Mouse (Mus musculus) ES-Bruce4 (cell line): ENCODE results near the gene Ctnnb1. TPM values are rescaled to one million over a fixed set of nuclear protein-coding genes. Genes with fewer than 3 reads are reported as not detected.

Source experiments
- H3K27ac ChIP-seq: 2 replicates; pipeline ENCODE4 v1.5.1; 2012; ENCODE audit warnings: low read length, inconsistent platforms; ENCODE audit not compliant: insufficient read depth
- H3K27me3 ChIP-seq: 2 replicates; pipeline ENCODE4 v1.6.1; 2012; ENCODE audit warnings: mild to moderate bottlenecking, low read length, inconsistent platforms; ENCODE audit not compliant: control insufficient read depth, poor library complexity, insufficient read depth, severe bottlenecking
- H3K36me3 ChIP-seq: 2 replicates; pipeline ENCODE4 v1.6.1; 2012; ENCODE audit warnings: inconsistent platforms, mild to moderate bottlenecking, low read length, moderate library complexity; ENCODE audit not compliant: control insufficient read depth, poor library complexity, insufficient read depth, severe bottlenecking
- H3K4me1 ChIP-seq: one replicate; pipeline ENCODE4 v1.8.1; 2011; ENCODE audit warnings: low read length; ENCODE audit not compliant: control insufficient read depth, insufficient read depth
- H3K4me3 ChIP-seq: 2 replicates; pipeline ENCODE4 v1.5.1; 2011; ENCODE audit warnings: low read depth, mild to moderate bottlenecking, low read length
- H3K9ac ChIP-seq: 2 replicates; pipeline ENCODE4 v1.6.1; 2012; ENCODE audit warnings: low read depth, mild to moderate bottlenecking, inconsistent platforms; ENCODE audit not compliant: poor library complexity, severe bottlenecking
- H3K9me3 ChIP-seq: replicated peaks from 2 replicates; pipeline ENCODE4 v1.6.1; 2012; ENCODE audit warnings: mild to moderate bottlenecking, low read length, inconsistent platforms; ENCODE audit not compliant: control insufficient read depth, poor library complexity, insufficient read depth, severe bottlenecking
- CTCF ChIP-seq: IDR thresholded peaks from one replicate; pipeline ENCODE4 v1.8.1; 2011; ENCODE audit warnings: low read depth, low read length
- EP300 ChIP-seq: IDR thresholded peaks from 2 replicates; pipeline ENCODE4 v1.6.1; 2011; ENCODE audit warnings: low read depth, low read length; ENCODE audit not compliant: insufficient read depth
- POLR2A ChIP-seq: IDR thresholded peaks from one replicate; pipeline ENCODE4 v1.8.1; 2011; ENCODE audit warnings: low read length; ENCODE audit not compliant: insufficient read depth
- polyA plus RNA-seq: library from polyadenylated mRNA; stranded (reverse); fragments of >200 nt; gene quantifications from 2 replicates; pipeline ENCODE4 v1.2.4, GENCODE M21; 2011; ENCODE audit warnings: low read depth; ENCODE audit not compliant: missing spikeins, insufficient read depth, insufficient read length

Gene Ctnnb1
- polyA plus RNA-seq, 1 experiment = 830 TPM

DNA sequence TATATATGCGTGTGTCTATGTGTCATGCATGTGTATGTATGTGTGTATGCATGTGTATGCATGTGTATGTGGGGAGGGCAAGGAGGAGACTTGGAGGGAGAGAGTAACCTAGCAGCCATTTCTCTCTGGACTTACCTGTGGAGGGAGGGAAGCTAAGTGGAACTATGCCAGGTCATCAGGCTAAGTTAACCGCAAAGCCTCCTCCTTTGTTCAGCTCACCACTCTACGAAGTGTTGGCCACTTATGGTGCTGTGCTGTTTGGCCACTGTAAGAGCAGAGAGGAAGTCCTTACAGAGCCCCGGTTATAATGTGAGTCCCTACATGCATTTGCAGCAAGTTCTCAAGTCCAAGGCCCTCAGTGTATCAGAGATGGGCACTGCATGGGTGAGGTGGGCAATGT is 47.8 kb downstream of the Ctnnb1 start:
- Histone ChIP-seq H3K27me3 (no peaks in the 10 kb centered on the region), H3K36me3 (no peaks in the 10 kb centered on the region), H3K9me3 (no peaks in the 10 kb centered on the region), H3K4me3 (no peak overlapping the region), H3K9ac (no peak overlapping the region), H3K27ac (no peak overlapping the region), H3K4me1 (no peaks in the 10 kb centered on the region)
- TF ChIP-seq EP300 = no peak
- no peak for TF ChIP-seq CTCF
- TF ChIP-seq POLR2A = no peak

DNA sequence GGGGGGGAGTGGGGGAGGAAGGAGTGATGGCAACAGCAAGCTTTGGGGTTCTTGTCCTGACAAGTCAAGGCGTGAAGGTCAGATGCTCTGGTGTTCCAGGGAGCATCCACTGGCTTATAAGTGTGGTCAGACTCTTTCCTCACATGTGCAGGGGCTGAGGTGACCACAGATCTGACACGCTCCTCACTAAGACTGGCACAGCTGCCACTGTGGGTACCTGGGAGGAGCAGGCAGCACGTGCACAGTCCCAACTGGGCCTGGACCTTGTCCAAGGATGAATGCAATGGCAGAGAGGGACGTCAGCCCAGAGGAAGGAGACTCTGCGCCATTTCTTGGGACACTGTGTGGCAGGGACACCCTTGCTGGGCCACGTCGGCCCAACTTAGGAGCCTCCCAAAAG is 52.8 kb downstream of the Ctnnb1 start:
- no peaks in the 10 kb centered on the region for H3K36me3 ChIP-seq
- H3K9ac ChIP-seq = no peak overlapping the region
- no peak overlapping the region for H3K4me3 ChIP-seq
- no peaks in the 10 kb centered on the region for H3K27me3 ChIP-seq
- no peaks in the 10 kb centered on the region for H3K9me3 ChIP-seq
- TF ChIP-seq CTCF (no peak), POLR2A (no peak), EP300 (no peak)
- no peak overlapping the region for H3K27ac ChIP-seq
- H3K4me1 ChIP-seq = no peaks in the 10 kb centered on the region

DNA sequence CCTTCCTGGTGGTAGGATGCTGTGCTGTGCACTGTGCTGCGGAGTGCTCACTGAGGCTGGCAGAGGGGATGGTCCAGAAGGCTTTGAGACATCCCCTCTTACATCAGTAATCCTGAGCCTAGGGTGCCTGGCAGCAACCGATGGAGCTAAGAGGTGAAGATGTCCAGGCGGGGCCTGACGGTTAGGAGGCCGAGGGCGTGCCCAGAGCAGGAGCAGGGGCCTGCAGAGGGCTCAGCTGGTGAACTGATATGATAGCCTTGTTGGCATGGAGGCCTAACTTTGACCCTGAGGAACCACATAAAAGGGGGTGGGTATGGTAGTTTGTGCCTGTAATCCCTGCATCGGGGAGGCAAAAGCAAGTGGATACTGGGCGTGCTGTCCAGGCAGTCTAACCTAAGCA is 54.8 kb downstream of the Ctnnb1 start:
- no peaks in the 10 kb centered on the region for H3K36me3 ChIP-seq
- H3K27me3 ChIP-seq = no peaks in the 10 kb centered on the region
- H3K9me3 ChIP-seq = no peaks in the 10 kb centered on the region
- no peak overlapping the region for H3K9ac ChIP-seq
- no peak overlapping the region for H3K27ac ChIP-seq
- H3K4me3 ChIP-seq = no peak overlapping the region
- H3K4me1 ChIP-seq = no peaks in the 10 kb centered on the region
- TF ChIP-seq CTCF (no peak), EP300 (no peak), POLR2A (no peak)

DNA sequence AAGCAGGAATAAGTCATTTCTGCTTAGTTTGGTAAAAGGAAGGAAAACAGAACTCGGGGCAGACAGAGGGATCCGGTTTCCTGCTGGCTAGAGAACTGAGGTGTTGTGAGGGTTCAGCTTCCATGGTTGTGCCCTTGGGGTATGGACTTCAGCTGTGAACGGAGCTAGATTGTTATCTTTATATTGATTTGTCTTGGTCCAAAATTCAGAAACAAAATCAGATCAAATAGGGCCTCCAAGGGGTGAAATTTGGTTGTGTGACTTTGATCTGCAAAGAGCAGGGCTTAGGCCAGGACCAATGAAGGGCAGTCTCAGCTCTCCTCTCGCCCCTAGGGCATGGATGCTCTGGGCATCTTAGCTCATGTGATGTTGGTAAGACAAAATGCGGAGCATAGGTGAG is 55.5 kb downstream of the Ctnnb1 start:
- Histone ChIP-seq H3K4me3 (no peak overlapping the region), H3K27ac (no peak overlapping the region), H3K4me1 (no peaks in the 10 kb centered on the region), H3K27me3 (no peaks in the 10 kb centered on the region), H3K36me3 (no peaks in the 10 kb centered on the region), H3K9ac (no peak overlapping the region), H3K9me3 (no peaks in the 10 kb centered on the region)
- TF ChIP-seq POLR2A (no peak), CTCF (no peak), EP300 (no peak)

DNA sequence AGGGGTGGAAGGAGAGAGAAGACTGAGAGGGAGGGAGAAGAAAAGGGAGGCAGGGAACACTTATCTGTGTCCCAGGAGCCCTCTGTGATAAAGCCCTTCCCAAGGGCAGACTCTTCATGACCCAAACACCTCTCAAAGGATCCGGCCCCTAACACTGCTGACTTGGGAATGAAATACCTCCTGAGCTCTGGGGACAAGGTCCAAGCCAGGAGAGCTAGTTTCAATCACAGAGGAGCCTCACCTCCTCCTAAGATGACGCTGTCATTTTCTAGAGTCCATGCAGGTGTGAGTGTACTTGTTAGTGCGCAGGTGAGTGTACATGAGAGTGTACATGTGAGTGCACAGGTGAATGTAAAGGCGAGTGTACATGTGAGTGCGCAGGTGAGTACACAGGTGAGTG is 56.0 kb downstream of the Ctnnb1 start:
- Histone ChIP-seq H3K27ac (no peak overlapping the region), H3K9me3 (no peaks in the 10 kb centered on the region), H3K4me3 (no peak overlapping the region), H3K4me1 (no peaks in the 10 kb centered on the region), H3K27me3 (no peaks in the 10 kb centered on the region), H3K9ac (no peak overlapping the region), H3K36me3 (no peaks in the 10 kb centered on the region)
- no peak for TF ChIP-seq POLR2A
- TF ChIP-seq CTCF = no peak
- no peak for TF ChIP-seq EP300

DNA sequence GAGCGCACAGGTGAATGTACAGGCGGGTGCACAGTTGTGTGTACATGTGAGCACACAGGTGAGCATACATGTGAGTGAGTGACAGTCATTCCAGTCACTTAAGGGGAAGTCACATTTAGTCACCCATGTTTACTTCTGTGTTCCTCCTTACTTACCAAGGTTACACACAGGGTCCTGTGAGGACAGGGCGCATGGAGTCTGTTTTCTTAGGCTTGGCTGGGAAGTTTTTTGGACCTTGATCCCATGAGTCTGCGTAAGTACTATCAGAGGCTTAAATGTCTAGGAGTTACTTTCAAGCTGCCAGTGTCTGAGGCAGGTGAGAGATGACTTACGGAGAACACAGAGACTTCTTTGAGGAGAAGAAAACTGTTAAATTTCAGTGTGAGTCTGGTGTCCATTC is 56.5 kb downstream of the Ctnnb1 start:
- Histone ChIP-seq H3K9ac (no peak overlapping the region), H3K27ac (no peak overlapping the region), H3K4me3 (no peak overlapping the region), H3K36me3 (no peaks in the 10 kb centered on the region), H3K9me3 (no peaks in the 10 kb centered on the region), H3K4me1 (no peaks in the 10 kb centered on the region), H3K27me3 (no peaks in the 10 kb centered on the region)
- TF ChIP-seq CTCF = no peak
- TF ChIP-seq EP300 = no peak
- TF ChIP-seq POLR2A = no peak
